Mouse (Mus musculus) monocyte, adult 2 months (primary cell): ENCODE measurements at regions not wholly inside any gene's neighbourhood (a gene's known extent, or its start where the extent isn't known, plus 50 kb on each side); places are given as distances from the start of the nearest gene placed in this dataset.

Experiments
- DNase-seq, 2 experiments: peaks; one replicate each; pipeline ENCODE4 v3.0.0; 2022; ENCODE audit warnings: low spot score in 2 of 2, low read depth in 1 of 2

GRCm38 (mm10) chr2:48617141-48617699 is 196.7 kb upstream of the Acvr2a start:
- no peak for DNase-seq

DNA sequence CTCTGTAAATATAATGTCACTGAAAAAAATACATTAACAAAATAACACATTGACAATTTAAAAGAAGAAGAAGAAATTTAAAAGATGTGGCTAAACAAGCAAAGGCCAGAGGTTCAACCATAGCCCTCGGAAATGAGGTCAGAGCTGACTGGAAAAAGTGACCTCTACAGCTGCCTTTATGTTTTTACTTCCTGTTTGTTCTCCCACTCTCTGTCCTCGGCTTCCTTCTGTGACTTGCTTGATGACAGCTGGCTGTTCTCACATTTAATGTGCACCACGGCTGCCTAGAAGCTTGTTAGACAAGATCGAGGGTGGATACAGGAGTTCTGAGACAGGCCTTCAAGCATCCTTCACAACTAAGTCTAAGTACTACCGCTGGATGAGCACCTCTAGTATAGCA is 194.9 kb upstream of the Acvr2a start:
- no peak for DNase-seq

DNA sequence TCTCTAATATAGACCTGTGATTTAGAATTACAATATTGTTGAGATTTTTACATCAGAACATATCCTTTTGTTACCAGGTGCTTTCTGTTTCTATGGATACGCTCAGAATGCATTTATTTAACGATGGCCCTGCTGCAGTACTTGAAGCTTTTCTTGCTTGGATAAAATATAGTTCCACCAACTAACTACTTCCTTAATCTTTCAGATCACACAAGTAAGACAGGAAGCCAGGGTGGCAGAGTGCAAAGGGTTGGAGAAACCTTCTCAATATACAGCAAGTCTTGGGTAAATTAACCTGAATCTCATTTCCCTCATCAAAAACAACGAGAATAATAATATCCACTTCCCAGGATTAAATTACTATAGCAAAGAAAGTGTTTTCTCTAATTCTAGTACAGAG is 193.1 kb upstream of the Acvr2a start:
- DNase-seq, result no peak

GRCm38 (mm10) chr2:48622316-48622715 is 191.6 kb upstream of the Acvr2a start:
- no peak for DNase-seq

DNA sequence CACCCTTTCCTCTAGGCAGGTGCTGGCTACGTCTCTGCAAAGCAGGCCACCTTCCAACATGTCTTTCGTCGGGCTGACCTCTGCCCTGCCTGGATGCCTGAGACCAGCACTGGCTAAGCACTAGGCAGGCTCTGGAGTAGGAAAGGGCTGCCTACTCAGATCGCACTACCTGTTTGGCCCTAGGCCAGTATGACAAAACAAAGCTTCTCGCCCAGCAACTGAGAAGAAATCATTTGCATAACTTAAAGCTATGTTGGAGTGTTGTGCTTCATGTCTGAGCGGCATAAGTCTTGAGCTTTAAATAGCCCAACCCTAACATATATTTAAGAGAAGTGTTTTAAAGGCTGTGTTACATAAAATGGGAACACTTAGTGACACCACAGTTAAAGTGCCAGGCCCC is 189.9 kb upstream of the Acvr2a start:
- DNase-seq, result no peak

DNA sequence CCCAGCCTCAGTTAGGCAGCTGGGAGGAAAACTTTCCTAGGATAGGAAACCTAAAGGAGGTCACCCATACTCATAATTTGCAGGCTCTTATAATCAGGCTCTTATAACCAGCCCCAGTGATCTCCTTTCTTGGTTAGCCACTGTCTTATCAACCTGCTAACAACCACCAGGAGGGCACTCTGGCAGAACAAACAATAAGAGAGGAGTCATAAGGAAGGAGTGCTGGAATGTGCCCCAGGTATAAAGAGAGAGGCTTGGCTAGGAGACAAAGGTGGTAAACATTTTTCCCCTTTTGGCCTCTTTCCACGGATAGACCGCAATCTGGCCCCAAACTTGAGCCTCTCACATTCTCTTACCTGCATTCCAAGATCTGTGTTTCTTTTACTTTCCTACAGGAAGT is 189.4 kb upstream of the Acvr2a start:
- DNase-seq, result no peak

DNA sequence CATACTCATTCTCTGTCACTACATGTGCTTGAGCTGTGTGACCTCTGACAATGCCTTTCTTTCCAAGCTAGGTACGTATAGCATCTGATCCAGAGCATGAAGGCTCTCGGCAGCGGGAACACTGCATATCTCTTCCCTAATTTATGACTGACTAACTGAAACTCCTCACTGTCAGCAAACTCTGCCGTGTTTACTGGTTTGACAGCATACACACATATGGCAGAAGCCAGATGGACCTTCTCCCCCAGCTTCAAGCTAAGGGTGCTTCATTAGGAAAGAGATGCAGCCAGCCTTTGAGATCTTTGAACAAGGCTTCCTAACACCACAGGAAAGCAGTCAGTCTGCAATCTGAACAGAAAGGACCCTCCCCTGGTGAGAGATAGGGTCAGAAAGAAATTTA is 186.9 kb upstream of the Acvr2a start:
- no peak for DNase-seq

- no peak for DNase-seq
These were observed 184.5 kb upstream of the Acvr2a start for GRCm38 (mm10) chr2:48629106-48630050.

DNA sequence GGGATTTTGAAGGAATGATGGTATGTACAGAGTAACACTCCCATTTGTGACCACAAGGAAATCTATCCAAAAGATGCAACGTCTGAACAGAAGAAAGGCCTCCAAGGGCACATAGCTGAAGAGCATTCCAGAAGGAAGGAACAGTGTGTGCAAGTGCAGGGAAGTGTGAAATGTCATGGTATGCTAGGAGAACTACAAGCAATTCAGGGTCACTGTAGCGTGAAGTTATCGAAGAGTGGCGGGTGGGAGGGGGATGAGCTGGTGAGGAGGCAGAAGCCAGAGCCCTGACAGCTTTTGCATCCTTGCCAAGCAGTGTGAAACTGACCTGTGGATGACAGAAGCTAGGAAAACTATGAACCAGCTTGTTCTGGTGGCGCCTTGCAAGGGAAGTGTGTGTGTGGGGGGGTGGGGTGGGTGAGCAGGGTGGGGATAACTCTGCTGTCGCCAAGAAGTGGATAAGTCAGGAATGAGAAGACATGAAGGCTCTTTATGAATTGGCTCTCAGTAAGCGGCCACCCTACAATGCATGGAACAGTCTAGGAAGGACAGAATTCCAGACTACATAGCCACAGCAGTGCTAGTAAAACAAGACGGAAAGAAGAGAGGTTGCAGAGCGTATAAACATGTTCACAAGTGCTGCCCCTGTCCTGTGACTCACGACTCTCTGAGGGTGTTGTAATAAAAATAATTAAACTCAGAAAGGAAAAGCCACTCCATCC is 179.3 kb upstream of the Acvr2a start:
- no peak for DNase-seq

DNA sequence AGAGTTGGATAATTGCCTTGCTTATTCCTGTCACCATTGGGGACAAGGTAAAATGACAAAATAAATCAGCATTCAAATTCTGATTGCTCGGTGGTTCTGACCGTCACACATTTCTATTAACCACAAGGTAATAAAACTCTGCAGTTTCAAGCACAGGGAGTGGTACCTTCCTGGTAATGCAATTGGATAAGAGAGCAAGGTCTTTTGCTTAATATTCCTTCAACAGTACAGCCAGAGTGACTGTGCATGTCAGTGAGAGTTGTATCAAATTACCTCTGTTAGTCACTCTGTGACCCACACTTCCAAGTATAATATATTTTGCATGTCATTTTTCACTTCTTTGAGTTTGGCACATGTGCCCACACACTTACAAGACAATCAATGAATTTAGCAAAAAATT is 177.8 kb upstream of the Acvr2a start:
- DNase-seq, result no peak

GRCm38 (mm10) chr2:48644114-48644513 is 169.8 kb upstream of the Acvr2a start:
- DNase-seq, result no peak

DNA sequence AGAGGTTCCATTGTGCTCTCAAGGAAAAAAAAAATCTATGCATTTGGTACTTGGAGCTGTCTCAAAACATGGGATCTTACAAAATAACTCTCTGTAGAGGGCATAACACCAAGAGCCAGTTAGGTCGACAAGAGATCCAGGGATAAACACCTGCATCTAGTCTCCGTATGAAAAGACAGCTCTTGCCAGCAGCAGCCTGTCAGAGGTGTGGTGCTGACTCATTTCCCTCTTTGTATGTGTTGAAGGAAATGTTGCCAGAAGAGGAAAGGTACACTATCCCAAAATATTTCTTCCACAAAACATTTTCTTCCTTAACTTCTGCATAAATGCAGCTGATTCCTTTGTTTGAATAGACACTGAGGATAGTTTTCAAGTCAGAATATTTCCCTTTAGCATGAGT is 163.6 kb upstream of the Acvr2a start:
- no peak for DNase-seq

- no peak for DNase-seq
These were observed 152.7 kb upstream of the Acvr2a start for GRCm38 (mm10) chr2:48661222-48661621.

DNA sequence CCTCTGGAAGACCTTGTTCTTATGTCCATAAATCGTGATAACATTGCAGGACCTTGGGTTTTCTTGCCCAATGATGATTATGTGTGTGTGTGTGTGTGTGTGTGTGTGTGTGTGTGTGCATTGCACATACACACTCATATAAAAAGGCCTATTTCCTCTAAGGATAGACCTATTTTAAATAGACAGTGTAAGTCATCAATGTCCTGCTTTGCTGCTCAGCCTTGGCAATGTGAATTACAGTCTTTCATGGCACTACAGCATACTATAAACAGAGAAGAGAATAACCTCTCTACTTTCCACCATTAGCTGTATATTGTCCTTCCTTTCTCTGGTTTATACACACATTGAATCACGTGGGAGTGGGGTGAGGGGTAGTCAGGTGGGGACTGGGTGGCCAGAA is 148.8 kb upstream of the Acvr2a start:
- no peak for DNase-seq

- peak in 1 of 2 experiments; percentile 3 for DNase-seq
These were observed 124.8 kb upstream of the Acvr2a start for GRCm38 (mm10) chr2:48689098-48689497.

DNA sequence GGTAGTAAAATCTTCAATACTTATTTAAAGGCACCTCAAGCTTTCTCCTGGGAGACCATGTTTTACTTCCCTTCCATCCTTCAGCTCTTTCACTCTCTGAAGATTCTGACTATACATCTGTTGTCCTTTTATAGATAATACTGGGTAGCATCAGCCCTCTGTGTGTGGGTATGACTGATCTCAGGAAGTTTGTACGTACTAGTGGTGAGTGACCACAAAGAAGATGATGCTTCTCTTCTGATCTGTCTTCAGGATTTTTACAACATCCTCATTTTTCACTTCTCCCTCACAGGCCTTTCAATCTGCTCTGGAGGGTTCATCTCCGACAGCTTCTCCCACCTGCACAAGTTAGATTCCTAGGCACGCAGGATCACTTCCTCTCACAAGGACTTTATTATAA is 119.4 kb upstream of the Acvr2a start:
- DNase-seq, result no peak

- DNase-seq, result no peak
These were observed 113.0 kb upstream of the Acvr2a start for GRCm38 (mm10) chr2:48700886-48701285.

- DNase-seq, result no peak
These were observed 108.7 kb upstream of the Acvr2a start for GRCm38 (mm10) chr2:48705103-48705804.

DNA sequence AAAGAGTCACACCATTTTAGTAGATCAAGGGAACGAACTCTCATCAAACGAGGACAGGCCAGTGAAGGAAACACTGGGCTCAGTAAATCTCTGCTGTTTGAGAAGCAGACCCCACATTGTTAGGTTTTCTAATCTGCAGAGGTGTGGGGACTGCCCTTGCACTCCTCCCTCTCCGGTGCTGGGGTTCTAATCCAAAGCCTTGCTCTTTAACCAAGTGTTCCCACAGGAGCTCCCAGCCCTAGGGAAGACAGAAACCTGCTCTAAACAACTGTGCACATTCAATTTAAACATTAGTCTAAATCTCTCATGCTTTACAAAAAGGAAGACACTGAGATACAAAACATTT is 108.1 kb upstream of the Acvr2a start:
- no peak for DNase-seq

- DNase-seq, result no peak
These were observed 107.7 kb upstream of the Acvr2a start for GRCm38 (mm10) chr2:48706188-48706587.

GRCm38 (mm10) chr2:48716206-48716605 is 97.7 kb upstream of the Acvr2a start:
- no peak for DNase-seq

- no peak for DNase-seq
These were observed 96.1 kb upstream of the Acvr2a start for GRCm38 (mm10) chr2:48717770-48718169.
